Mouse (Mus musculus) c-Kit-positive CD71-negative TER-119-negative erythroid progenitor cells, embryonic 14.5 days (primary cell): ENCODE data around the gene Gm5767.

ENCODE experiments used
- DNase-seq: peaks from one replicate; pipeline ENCODE4 v3.0.0-alpha.2; 2013; ENCODE audit warnings: low read depth

Gene Gm5767

DNA sequence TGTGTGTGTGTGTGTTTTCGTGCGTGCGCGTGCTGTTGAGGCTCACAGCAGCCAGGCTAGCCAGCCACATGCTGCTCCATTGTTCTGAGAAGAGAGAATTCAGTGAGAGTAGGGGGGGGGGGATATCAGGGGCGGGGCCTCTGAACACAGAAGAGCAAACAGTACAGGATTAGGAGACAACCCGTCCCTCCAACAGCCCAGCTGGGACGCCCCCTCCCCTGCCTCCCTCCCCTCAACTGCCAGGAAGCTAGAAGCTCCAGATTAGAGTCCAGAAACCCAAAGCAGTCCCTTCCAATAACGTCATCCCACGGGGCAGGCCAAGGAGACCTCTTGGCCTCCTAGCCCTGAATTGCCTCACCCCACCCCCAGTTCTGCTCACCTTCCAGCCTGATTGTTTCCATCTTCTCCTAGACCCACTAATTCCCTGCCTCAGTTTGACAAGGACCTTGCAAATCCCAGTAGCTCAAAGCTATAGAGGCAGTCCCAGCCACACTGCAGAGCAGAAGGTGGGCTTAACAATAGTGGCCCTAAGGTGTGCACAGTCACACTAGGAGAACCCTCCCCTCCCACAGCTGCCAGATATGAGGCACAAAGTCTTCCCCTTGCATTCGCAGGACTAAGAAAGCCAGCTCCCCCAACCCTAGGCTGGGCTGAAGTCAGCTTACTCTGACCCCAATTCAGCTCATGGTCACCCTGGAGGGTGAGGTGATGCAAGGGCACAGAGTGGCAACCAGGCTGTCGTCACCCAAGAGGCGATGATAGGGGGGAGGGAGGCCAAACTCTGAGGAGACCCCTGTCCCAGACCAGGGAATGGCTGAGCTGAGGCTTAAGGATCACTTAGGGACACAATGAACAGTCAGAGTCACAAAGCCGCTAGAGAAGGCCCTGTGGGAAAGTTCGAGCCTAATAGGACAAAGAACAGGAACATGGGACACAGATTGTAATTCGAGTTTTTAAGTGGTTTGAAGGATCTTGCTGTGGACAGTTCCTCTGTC, 10.2 kb upstream of the Gm5767 start:
- no peak for DNase-seq

DNA sequence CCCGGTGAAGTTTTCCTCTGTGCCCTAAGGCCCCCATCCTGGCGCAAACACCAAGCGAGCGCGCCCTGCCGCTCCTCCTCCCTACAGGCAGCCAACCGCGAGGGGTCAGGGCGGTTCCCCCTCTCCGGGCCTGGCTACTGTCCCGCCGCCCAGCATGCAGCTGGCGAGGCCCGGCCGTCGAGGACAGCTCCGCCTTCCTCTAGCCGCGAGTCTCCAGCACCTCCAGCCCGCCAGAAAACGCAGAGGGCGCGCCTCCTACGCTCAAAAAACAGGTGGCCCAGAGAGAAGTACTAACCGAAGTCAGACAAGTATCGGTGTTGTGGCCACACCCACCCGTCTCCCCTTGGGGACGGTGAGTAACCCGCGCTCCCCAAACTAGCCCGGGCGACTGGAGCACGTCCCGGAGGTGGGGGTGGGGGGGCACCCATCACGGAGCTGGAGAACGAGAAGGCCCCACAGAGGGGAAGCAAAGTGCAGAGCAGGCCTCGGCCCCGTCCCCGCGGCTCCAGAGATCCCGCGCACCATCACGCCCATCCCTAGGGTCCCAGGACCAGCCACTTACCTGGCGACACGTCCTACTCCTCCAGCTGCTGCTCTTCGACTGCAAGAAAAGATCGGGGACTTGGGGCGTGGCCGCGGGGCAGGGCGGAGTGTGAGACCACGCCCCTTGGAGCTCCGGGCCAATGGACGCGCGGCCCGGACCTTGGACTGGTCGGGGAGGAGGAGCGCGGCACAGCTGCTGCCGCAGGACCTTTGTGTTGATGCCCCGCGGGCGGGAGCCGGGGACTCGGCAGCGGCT, 8.8 kb upstream of the Gm5767 start, which contains the start of gene Carhsp1:
Gene Carhsp1 (minus strand): TSS at position 605 of the 799 bp plus-strand sequence.
- peak; percentile 88 for DNase-seq

DNA sequence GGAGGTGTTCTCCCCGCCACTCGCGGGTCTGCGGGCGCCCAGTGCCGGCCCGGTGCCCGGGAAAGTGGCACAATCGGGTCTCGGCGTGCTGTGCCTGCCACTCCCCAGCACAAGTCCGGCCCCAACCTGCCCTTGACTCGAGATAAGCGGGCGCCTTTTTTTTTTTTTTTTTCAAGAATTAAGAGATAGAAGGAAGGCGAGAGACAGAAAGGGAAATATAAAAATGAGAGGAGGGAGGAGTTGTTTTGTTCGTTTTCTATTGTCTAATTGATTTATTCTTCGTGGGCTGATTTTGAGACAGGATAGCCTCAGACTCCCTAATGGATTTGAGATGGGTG, 8.3 kb upstream of the Gm5767 start:
- DNase-seq = no peak

DNA sequence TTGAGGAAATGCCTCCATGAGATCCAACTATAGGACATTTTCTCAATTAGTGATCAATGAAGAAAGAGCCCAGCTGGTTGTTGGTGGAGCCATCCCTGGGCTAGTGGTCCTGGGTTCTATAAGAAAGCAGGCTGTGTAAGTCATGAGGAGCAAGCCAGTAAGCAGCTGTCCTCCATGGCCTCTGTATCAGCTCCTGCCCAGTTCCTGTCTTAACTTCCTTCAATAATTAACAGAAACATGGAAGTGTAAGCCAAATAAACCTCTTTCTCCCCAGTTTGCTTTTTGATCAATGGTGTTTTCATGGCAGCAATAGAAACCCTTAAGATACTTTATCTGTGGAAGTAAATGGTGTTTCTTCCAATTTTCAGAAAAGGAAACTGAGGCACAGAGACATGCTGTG, 7.8 kb upstream of the Gm5767 start:
- no peak for DNase-seq

DNA sequence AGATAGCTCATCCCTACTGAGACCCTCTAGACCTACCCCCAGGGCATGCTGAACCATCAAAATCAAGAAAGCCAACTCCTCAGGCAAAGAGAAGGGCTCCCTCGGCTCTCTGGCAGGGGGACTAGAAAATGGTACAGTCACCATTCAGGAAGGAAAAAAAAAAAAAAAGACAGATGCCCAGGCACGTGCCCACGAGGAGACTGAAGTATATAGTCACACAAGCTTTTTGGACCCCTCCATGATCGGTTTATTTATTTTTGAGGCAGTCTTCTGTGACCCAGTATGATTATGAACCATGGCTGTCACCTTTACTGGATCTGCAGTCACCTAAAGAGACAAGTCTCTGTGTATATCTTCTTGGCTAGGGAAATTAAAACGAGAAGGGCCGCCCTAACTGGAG, 7.2 kb upstream of the Gm5767 start:
- DNase-seq = no peak

DNA sequence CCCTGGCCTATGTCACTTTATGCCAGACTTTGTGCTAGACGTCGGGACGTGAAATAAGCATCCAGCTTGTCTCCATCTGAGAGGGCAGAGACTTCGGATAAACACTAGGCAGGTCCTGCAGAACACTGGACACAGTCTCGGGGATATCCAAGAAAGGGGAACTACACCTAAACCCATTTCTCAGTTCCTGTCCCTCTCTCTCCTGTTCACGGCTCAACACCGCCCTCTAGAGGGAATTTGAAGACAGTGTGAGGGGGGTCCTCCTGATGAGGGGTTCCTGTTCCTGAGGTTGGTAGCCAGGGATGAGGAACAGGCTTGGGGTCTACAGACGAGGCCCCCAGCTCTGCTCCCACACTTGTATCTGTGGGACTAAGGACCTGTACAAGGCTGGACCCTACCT, 6.4 kb upstream of the Gm5767 start:
- DNase-seq = peak; percentile 92

DNA sequence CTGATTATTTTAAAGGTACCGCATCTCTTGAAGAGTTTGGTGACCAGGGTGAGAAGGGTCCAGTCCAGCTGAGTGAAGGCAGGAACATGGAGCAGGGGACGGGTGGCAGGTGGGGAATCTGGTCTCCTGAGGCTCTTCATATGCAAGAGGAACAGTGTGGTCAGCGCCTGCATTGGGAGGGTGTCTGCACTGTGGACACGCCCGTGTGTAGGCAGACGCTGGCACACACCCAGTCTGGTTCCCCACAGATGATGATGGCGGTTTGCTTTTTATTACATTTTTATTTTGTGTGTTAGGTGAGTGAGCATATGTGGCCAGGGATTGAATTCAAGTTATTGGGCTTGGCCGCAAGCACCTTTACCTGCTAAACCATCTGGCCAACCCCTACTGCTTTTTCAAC, 5.0 kb upstream of the Gm5767 start:
- no peak for DNase-seq

DNA sequence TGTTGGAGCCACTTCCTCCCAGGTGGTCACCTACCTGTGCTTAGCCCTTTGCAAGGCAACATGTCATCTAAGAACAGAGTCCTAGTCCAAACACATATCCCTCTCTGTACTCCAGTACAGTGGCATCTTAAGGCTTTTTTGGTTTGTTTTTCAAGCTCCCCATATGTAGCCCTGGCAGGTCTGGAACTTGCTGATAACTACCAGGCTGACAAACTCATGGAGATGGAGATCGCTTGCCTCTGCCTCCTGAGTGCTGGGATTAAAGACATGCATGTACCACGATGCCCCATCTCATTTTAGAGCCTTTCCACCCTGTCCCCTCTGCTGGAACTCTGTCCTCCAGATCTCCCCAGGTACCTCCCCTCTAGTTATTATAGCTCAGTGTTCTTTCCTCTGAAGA, 4.3 kb upstream of the Gm5767 start:
- no peak for DNase-seq

DNA sequence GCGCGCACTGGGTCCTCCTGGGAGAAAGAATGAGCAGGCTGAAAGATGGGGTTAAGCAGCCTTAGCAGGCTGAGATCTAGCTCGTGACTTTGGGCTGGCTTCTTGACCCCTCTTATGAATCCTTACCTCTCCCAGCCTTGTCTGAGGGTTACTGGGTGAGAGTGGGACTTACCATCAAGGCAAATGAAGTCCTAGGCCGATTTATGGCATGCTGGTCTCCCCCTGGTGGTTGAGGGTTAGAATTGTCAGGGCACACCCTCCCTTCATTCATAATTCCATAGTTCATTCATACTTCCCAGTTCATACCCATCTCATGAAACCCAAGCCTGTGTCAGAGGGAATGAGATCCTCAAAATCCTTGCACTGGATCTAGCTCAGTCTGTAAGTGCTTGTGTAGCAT, 3.8 kb upstream of the Gm5767 start:
- DNase-seq = no peak

DNA sequence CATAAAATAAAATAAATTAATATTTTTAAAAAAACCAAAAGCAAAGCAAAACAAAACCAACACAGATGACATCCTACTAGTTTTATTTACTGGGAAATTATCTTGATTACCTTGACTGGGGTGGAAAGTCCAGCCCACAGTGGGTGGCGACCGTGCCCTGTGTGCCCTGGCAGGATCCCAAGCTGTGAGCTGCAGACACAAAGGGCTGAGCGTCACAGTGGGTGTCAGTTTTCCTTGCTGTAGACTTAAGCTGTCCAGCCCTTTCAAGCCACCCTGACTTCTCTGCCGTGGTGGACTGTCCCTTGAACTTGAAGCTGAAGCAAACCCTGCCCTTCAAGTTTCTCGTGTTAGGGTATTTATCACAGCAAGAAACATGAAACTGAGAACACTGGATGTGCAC, 2.5 kb upstream of the Gm5767 start:
- no peak for DNase-seq

DNA sequence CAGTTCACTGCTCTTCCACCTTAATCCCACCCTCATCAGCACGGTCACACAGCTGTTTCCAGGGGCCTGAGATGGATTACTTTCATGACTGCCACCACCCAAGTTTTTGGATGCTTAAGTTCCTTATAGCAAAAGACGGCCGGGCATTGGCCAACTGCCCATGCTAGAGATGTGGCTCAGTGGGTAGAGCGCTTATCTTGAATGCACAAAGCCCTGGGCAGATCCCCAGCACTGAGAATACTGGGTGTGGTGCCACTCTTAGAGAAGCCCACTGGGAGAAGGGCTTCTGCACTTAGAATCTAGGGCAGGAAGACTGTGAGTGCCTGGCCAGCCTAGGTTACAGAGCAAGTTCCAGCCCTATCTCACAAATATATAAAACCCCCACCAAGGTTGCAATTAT, 1.9 kb upstream of the Gm5767 start:
- DNase-seq = no peak

DNA sequence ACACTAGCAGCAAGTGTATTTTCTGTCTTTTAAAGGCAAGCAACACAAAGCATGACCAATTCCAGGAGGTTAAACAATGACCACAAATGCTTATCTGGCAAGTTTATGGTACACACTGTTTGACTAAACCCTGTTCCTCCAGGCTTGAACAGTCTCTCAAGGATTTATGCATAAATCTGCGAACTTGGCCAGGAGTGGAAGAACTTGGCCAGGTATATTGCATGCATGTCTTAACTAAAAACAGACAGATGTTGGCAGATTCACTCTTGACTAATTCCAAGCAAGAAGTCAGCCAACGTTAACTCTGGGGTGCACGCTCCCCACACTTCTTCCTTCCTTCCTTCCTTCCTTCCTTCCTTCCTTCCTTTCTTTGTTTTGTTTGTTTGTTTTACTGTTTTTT, 790 bp upstream of the Gm5767 start:
- no peak for DNase-seq

DNA sequence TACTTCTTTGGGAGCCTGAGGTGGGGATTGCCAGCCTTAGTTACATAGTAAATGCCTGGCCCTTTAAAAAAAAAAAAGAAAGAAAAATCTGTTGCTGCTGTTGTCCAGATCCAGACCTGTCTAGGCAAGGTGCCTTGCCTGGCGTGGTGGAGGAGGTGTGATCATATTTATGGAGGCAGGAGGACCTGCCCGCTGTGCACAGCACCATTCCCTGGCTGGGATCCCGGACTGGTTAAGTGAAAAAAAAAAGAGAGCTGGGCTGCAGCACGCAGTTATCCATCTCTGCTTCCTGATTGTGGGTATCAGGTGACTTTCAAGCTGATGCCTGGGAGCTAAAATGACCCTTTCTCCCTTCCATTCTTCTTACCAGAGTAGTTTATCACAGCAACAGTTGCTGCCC, 4.5 kb downstream of the Gm5767 start:
- DNase-seq = no peak

DNA sequence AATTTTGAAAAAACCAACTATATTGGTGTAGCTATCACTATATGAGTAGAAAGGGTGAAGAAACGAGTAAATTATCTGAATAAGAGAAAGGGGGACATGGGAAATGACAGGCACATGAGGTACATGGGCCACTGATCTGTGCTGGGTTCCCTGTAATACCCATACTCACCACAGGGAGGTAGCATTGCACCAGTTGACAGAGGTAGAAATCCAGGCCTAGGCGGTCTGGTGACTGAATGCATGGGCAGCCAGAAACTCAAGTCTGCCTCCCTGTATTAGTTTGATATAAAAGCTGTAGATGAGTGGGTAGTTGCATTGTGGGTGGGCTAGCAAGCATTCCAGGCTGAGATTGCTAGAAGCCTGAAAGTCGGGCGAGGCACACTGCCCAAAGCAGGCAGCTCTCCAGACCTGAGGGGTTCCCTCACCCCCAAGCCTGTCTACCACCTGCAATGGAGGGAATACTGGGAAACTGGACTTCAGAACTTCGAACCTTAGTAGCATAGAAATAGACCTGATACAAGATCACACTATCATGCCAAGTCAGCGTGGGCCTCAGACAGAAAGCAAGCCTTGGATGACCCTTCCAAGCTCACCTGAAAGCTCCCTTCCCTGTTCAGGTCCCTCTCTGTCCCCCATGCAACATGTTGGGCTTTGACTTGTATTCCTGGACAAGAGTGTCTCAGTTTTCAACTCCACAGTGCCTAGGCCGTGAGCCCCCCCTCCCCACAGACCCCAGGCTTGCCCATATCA, 5.7 kb downstream of the Gm5767 start:
- peak; percentile 72 for DNase-seq

DNA sequence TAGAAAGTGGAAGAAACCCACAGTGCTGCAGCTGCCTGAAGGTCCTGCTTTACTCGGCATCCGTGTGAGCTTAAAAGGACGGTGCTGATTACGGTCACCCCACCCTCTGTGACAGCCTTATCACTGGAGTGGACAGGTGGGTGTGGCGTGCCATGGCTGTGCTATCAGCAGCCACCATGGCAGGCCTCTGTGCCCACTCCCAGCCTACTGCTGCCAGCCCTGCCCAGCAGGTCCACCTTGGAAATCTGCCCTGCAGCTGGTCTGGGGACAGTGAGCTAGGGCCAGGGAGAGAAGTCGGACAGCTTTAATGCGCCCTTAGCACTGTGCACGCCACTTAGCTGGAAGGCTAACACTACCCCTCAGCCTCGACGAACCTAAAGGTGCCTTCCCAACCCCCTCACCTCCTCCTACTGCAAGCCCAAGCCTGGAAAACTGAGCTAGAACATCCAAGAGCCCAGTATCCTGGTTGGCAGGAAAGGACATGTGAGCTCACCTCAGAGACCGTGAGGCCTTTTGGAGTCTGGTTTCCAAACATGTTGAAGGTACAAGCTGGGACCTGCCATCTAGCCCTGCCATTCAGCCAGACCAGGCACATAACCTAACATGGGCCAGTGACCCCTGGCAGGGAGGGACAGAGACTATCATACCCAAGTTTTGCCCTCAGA, 6.4 kb downstream of the Gm5767 start:
- no peak for DNase-seq

DNA sequence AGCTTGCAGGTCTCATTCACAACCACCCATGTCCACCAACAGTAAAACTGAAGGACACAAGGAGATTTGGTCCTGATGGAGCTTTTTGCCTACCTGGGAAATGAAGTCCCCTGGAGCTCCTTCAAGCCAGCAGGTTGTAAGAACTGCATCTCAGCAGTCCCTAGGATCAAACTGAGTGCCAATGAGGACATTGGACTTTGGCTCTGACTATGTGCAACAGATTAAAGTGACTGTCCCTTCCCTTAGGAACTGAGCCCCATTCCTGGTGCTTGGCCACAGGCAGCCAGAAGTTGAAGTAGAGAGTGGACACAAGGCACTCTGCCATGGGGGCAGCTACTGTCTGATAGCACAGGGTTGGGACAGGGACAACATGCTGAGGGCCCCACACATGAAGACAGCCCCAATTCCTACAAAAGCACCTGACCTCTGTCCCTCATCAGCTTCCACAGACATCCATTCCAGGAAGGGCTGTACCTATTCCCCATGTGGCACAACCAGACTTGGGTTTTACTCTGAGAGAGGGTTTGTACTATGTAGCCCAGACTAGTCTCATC, 7.1 kb downstream of the Gm5767 start:
- no peak for DNase-seq

DNA sequence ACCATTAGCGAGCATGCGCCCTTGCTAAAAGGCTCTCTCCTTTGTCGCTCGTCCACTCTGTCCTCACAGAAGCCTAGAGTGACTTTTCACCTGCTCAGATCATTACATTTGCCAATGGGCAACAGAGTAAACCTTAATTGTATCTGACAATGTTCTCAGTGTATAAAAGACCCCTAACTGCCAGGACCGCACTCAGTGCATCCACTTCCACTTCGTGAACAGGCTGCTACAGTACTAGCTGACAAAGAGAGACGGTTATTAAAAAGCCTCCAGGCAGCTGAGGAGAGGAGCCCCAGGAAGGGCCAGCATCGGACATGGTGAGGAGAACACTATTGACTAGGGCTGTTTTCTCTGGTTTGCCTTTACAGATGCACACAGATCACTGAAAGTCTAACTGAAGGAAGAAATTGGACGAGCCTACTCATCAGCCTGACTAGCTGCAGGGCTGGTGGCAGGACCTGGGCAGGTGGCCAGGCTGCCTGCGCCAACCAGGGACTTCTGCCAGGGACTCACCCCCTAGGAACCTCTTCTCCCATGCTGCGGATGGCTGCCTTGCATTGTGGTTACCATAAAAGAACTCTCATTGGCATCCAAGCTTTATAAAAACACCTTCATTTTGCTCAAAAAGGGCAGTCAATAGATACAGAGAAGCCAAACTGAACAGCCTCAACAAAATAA, 9.5 kb downstream of the Gm5767 start:
- no peak for DNase-seq

DNA sequence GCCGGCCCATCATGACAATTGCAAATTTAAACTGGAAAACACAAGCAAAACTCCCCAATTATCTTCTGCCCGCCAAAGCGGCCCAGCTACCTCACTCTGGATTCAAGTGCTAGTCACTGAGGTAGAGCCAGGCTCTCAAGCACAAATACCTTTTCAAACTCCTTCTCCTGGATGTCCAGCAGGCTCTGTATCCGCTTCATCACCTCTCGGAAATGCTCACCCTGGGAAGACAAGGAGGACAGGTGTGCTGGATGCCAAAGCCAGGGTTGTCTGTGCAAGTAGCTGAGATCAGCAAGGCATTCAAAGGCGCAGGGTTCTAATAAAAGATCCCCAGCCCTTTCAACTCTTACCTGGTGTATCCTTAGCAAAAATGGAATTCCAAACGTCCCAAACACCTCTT, 10.6 kb downstream of the Gm5767 start:
- DNase-seq = no peak

DNA sequence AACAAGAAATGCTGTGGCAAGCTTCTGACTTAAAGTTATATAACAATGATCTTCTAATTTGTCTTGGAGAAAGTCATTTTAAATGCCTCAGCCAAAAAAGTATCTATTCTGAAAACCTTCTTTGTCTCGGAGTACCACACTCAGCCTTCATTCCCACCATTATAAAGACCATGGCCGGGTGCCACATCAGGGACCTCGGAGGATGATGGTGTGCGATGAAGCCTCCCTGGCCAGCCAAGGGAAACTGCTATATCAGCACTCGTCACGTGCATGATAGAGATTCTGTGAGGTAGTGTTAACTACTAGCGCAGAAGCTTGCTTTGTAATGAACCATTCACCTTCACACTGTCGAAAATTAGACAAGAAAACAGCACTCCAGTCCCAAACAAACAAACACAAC, 19.0 kb downstream of the Gm5767 start:
- no peak for DNase-seq

DNA sequence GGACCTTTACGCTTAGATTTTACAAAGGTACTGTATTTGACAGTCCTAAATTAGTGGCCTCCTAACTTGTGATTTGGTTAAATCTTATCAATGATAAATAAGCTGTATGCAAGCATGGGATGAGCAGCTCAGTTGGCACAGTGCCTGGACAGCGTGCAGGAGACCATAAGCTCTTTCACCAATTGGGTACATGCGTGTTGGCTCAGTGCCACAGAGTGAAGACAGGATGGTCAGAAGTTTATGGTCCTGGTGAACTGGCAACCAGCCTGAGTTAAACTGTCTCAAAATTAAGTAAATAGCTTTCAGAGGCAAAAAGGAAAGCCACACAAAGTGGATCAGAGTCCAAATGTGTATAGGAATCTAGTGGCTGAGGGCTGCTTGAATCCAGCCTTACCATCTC, 20.0 kb downstream of the Gm5767 start:
- DNase-seq = no peak

DNA sequence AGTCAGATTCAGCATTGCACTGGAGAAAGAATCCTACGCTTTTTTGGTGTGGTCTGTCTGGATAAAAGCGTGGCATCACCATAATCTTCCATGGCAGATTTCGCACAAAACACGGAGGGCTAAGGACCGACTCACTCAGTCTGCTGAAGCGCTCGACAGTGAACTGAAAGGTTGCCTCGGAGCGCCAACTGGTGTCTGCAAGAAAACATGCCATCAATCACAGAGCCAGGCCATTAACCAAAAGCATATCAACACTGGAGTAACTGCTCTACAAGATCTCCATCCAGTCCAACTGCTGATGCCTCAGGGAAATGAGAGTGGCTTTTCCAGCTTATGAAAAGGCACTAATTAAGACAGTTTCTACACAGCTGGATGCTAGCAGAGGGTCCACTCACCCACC, 31.4 kb downstream of the Gm5767 start:
- DNase-seq = no peak
